ENCODE assay signal across 28 mouse cellular contexts in the genomic region with DNA sequence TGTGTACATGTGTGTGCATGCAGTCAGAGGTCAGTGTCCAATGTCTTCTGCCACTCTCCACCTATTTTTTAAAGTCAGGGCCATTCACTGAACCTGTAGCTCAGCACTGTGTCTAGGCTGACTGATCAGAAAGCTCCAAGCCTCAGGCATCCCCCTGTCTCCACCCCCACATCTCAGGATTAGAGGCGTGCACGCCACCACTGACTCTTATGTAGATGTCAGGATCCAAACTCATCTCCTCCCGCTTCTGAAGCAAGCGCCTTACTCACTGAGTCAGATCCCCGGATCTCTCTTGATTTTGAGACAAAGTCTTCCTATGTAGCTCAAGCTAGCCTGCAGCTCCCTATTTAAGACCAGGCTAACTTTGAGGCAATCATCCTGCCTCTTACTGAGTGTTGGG. TPM values are rescaled to one million over a fixed set of nuclear protein-coding genes. Genes with fewer than 3 reads are reported as not detected.
"Had no signal": no experiment of that assay in that cellular context is flagged by ENCODE, and none has a peak within 500 bp of the region (broad histone marks: within the 10 kb centered on the region; RNA-seq: fewer than 3 reads in every experiment).

No protein-coding gene starts in this region.

- H3K4me1 ChIP-seq: heart, embryonic 12.5 days; kidney, embryonic 15.5 days; liver, embryonic 12.5 days had no signal

- DNase-seq: gastrocnemius, adult 2 months; gastrocnemius, postnatal 10 days; gastrocnemius, postnatal 25 days; heart, adult 18-20 months; heart, postnatal 10 days; heart, postnatal 36 days; kidney, adult 11 months; kidney, adult 2 months; kidney, adult 9 months; kidney, postnatal 14 days; kidney, postnatal 36 days; layer of hippocampus, adult 9-11 months; layer of hippocampus, postnatal 36 days; left cerebral cortex, postnatal 4 days had no signal

- H3K27me3 ChIP-seq: hindbrain, embryonic 13.5 days; hindbrain, embryonic 15.5 days; kidney, embryonic 15.5 days; limb, embryonic 13.5 days; limb, embryonic 15.5 days had no signal

- ATAC-seq: hindbrain, postnatal 0 days; intestine, embryonic 16.5 days; liver, embryonic 12.5 days had no signal

- H3K36me3 ChIP-seq: heart, embryonic 10.5 days; heart, embryonic 12.5 days; hindbrain, embryonic 13.5 days; hindbrain, embryonic 15.5 days; kidney, embryonic 15.5 days; limb, embryonic 13.5 days; limb, embryonic 15.5 days; liver, embryonic 12.5 days had no signal

- H3K9me3 ChIP-seq: heart, embryonic 10.5 days; heart, embryonic 12.5 days; hindbrain, embryonic 13.5 days; hindbrain, embryonic 15.5 days; kidney, embryonic 15.5 days; limb, embryonic 13.5 days; limb, embryonic 15.5 days; liver, embryonic 12.5 days had no signal

- H3K4me3 ChIP-seq: gastrocnemius, adult 2 months; heart, embryonic 10.5 days; heart, embryonic 12.5 days; hindbrain, embryonic 13.5 days; hindbrain, embryonic 15.5 days; kidney, embryonic 15.5 days; limb, embryonic 13.5 days; limb, embryonic 15.5 days; liver, embryonic 12.5 days had no signal

RNA-seq across cellular contexts. Expression of gene Zcchc14, which starts 26.0 kb away (rescaled TPM):
- total RNA-seq: granulocyte monocyte progenitor cell, adult 5-6 weeks had no signal

RNA-seq across cellular contexts. Expression of gene Jph3, which starts 50.7 kb away (rescaled TPM):
- total RNA-seq: gastrocnemius, adult 2 months; gastrocnemius, postnatal 25 days; granulocyte monocyte progenitor cell, adult 5-6 weeks; heart, postnatal 10 days; hematopoietic stem cell, adult 5-6 weeks; liver, adult 2 months had no signal
- polyA plus RNA-seq: liver, adult 2 months; liver, embryonic 14.5 days had no signal
